ENCODE assay signal across 21 mouse cellular contexts in the genomic region with DNA sequence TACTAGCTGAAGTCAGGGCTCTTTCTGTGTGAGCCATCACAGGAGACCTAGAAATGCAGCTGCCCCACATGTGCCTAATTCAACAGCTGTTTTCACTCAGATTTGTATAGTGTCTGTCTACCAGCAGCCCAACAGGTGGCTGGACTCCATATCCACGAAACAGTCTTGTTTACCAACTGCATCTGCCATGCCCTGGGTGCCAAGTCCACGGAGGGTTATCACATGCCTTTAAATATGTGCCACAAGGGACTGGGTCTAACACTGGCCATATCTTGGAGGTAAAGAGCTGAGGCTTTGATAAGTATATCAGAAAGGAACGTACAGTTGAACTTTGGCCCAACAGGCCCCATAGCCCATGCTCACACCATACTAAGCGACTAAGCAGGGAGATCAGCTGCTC.
DNase-seq lines count a peak whose midpoint lies in the region; ATAC-seq lines count a peak whose summit lies in the region.
"Had no signal": no experiment of that assay in that cellular context is flagged by ENCODE, and none has a peak within 500 bp of the region (broad histone marks: within the 10 kb centered on the region; RNA-seq: fewer than 3 reads in every experiment).

No protein-coding gene starts in this region.

- no peak overlapping the region for H3K4me3 ChIP-seq in embryonic facial prominence, embryonic 14.5 days (ENCODE audit: low read depth, low read length)
- H3K4me3 ChIP-seq in limb, embryonic 13.5 days, result no peak overlapping the region
- no peak overlapping the region for H3K4me3 ChIP-seq in stomach, embryonic 16.5 days (replicated peaks; ENCODE audit: low read length)
- H3K4me3 ChIP-seq: heart, embryonic 10.5 days; midbrain, embryonic 12.5 days had no signal

- peak; percentile 54; the same call in 1 of the 2 replicates for ATAC-seq in embryonic facial prominence, embryonic 14.5 days (ENCODE audit: low read depth)
- ATAC-seq in limb, embryonic 13.5 days (ENCODE audit: low FRiP score, low read depth), result peak; percentile 61
- ATAC-seq in stomach, embryonic 16.5 days (ENCODE audit: insufficient read depth, low FRiP score), result peak; percentile 86

- no peak overlapping the region for H3K4me2 ChIP-seq in embryonic facial prominence, embryonic 14.5 days (ENCODE audit: low read depth, low read length)
- no peak overlapping the region for H3K4me2 ChIP-seq in limb, embryonic 13.5 days (replicated peaks)
- no peak overlapping the region for H3K4me2 ChIP-seq in stomach, embryonic 16.5 days (ENCODE audit: low read depth, low read length)
- H3K4me2 ChIP-seq: hindbrain, embryonic 14.5 days; midbrain, embryonic 12.5 days had no signal

- WGBS in embryonic facial prominence, embryonic 14.5 days, result 59% methylated on average over 4 of the region's 4 CpGs
- 47% methylated on average over 4 of the region's 4 CpGs for WGBS in limb, embryonic 13.5 days
- WGBS in stomach, embryonic 16.5 days, result 49% methylated on average over 4 of the region's 4 CpGs

- H3K9ac ChIP-seq in embryonic facial prominence, embryonic 14.5 days (ENCODE audit: low read depth, low read length), result no peak overlapping the region
- no peak overlapping the region for H3K9ac ChIP-seq in limb, embryonic 13.5 days
- H3K9ac ChIP-seq in stomach, embryonic 16.5 days (ENCODE audit: low read length), result no peak overlapping the region
- H3K9ac ChIP-seq: hindbrain, embryonic 14.5 days; midbrain, embryonic 12.5 days had no signal

- H3K36me3 ChIP-seq in embryonic facial prominence, embryonic 14.5 days (ENCODE audit: control insufficient read depth, insufficient read depth, low read length), result no peaks in the 10 kb centered on the region
- H3K36me3 ChIP-seq in limb, embryonic 13.5 days, result no peaks in the 10 kb centered on the region
- no peaks in the 10 kb centered on the region for H3K36me3 ChIP-seq in stomach, embryonic 16.5 days (ENCODE audit: control insufficient read depth, insufficient read depth, low read length)
- H3K36me3 ChIP-seq: heart, embryonic 10.5 days; midbrain, embryonic 12.5 days had no signal

- no peaks in the 10 kb centered on the region for H3K4me1 ChIP-seq in embryonic facial prominence, embryonic 14.5 days (ENCODE audit: control insufficient read depth, insufficient read depth, low read length)
- H3K4me1 ChIP-seq in limb, embryonic 13.5 days, result peaks cover 31% of the 10 kb centered on the region
- peaks cover 15% of the 10 kb centered on the region for H3K4me1 ChIP-seq in stomach, embryonic 16.5 days (ENCODE audit: control insufficient read depth, insufficient read depth, low read length)

- DNase-seq in embryo, embryonic 11 days, result peak; percentile 24
- no peak for DNase-seq in embryo, embryonic 9.5 days (ENCODE audit: extremely low spot score)
- DNase-seq in embryonic facial prominence, embryonic 14.5 days (ENCODE audit: low spot score), result peak; percentile 79
- DNase-seq in heart, postnatal 25 days (ENCODE audit: low spot score), result no peak
- no peak for DNase-seq in frontal cortex, postnatal 14 days (ENCODE audit: low spot score in 2 of 2)
- no peak for DNase-seq in adrenal gland, postnatal 25 days
- DNase-seq: adrenal gland, postnatal 10 days; cerebellum, adult 8-10 months; gastrocnemius, postnatal 25 days; heart, postnatal 10 days; kidney, adult 18-20 months; layer of hippocampus, adult 9-11 months; lung, adult 18-20 months; lung, postnatal 4 days; spleen, adult 18-20 months; thymus, postnatal 14 days had no signal

- intact Hi-C loops in heart, postnatal 25 days (cut with DNase I), result no loop called here

- no peaks in the 10 kb centered on the region for H3K27me3 ChIP-seq in embryonic facial prominence, embryonic 14.5 days (replicated peaks; ENCODE audit: control insufficient read depth, insufficient read depth, low read length)
- no peaks in the 10 kb centered on the region for H3K27me3 ChIP-seq in limb, embryonic 13.5 days
- H3K27me3 ChIP-seq in stomach, embryonic 16.5 days (ENCODE audit: control insufficient read depth, insufficient read depth, low read length), result no peaks in the 10 kb centered on the region
- H3K27me3 ChIP-seq: midbrain, embryonic 12.5 days had no signal

- H3K27ac ChIP-seq in embryonic facial prominence, embryonic 14.5 days (replicated peaks; ENCODE audit: low read depth, low read length), result no peak overlapping the region
- no peak overlapping the region for H3K27ac ChIP-seq in limb, embryonic 13.5 days
- H3K27ac ChIP-seq in stomach, embryonic 16.5 days (ENCODE audit: low read length), result 0 out of 2 replicates have a peak overlapping the region, but pooled peaks have one; percentile 33
- H3K27ac ChIP-seq: heart, embryonic 10.5 days; hindbrain, embryonic 14.5 days; midbrain, embryonic 12.5 days had no signal

- H3K9me3 ChIP-seq in embryonic facial prominence, embryonic 14.5 days (ENCODE audit: control insufficient read depth, low read length), result no peaks in the 10 kb centered on the region
- H3K9me3 ChIP-seq in limb, embryonic 13.5 days, result no peaks in the 10 kb centered on the region
- no peaks in the 10 kb centered on the region for H3K9me3 ChIP-seq in stomach, embryonic 16.5 days (replicated peaks; ENCODE audit: control insufficient read depth, low read length)
- H3K9me3 ChIP-seq: heart, embryonic 10.5 days; midbrain, embryonic 12.5 days had no signal

Comparison
In these comparisons a context has a peak if more than half of its experiments do, and no peak if none do; other contexts are left out.
1. DNase-seq: peak in embryo, embryonic 11 days (single experiment) and embryonic facial prominence, embryonic 14.5 days (single experiment); none in embryo, embryonic 9.5 days (single experiment), heart, postnatal 25 days (single experiment), frontal cortex, postnatal 14 days (0 of 2) and adrenal gland, postnatal 25 days (single experiment).
2. Peak in every context shown above with its lines, with median percentiles within 50 percentile points of each other: ATAC-seq.